Mouse (Mus musculus) ES-CJ7 (cell line): ENCODE measurements around the gene Rnf7.
A peak's percentile ranks its signal among the peaks of the same experiment; 100 is the strongest.

Experiments used
- DNase-seq: peaks from one replicate; pipeline ENCODE4 v3.0.0; 2011; ENCODE audit warnings: low read depth, low spot score

Gene Rnf7

GRCm38 (mm10) chr9:96470266-96470974 lies 8.1 kb downstream of the Rnf7 start:
- DNase-seq, result no peak

- no peak for DNase-seq
These were observed 8.8 kb downstream of the Rnf7 start for GRCm38 (mm10) chr9:96469556-96470265.

GRCm38 (mm10) chr9:96463708-96464107 lies 14.8 kb downstream of the Rnf7 start:
- DNase-seq, result no peak

- no peak for DNase-seq
These were observed 16.9 kb downstream of the Rnf7 start for GRCm38 (mm10) chr9:96461607-96462006.

- no peak for DNase-seq
These were observed 18.2 kb downstream of the Rnf7 start for GRCm38 (mm10) chr9:96460117-96460865.

GRCm38 (mm10) chr9:96455618-96456017 lies 22.9 kb downstream of the Rnf7 start:
- no peak for DNase-seq

GRCm38 (mm10) chr9:96452956-96453355 lies 25.5 kb downstream of the Rnf7 start:
- DNase-seq, result no peak

GRCm38 (mm10) chr9:96450900-96451720 lies 27.4 kb downstream of the Rnf7 start:
- no peak for DNase-seq

- no peak for DNase-seq
These were observed 29.0 kb downstream of the Rnf7 start for GRCm38 (mm10) chr9:96449514-96449913.

- DNase-seq, result no peak
These were observed 33.1 kb downstream of the Rnf7 start for GRCm38 (mm10) chr9:96445351-96445750.

- no peak for DNase-seq
These were observed 36.4 kb downstream of the Rnf7 start for GRCm38 (mm10) chr9:96442081-96442480.

GRCm38 (mm10) chr9:96438334-96438871 lies 40.1 kb downstream of the Rnf7 start:
- DNase-seq, result peak; percentile 27

GRCm38 (mm10) chr9:96437805-96438333 lies 40.6 kb downstream of the Rnf7 start:
- DNase-seq, result peak; percentile 69

- no peak for DNase-seq
These were observed 41.3 kb downstream of the Rnf7 start for GRCm38 (mm10) chr9:96436901-96437804.

GRCm38 (mm10) chr9:96432575-96432974 lies 45.9 kb downstream of the Rnf7 start:
- DNase-seq, result no peak

- no peak for DNase-seq
These were observed 47.4 kb downstream of the Rnf7 start for GRCm38 (mm10) chr9:96431081-96431480.

- no peak for DNase-seq
These were observed 50.0 kb downstream of the Rnf7 start for GRCm38 (mm10) chr9:96428336-96429046.

- peak; percentile 30 for DNase-seq
These were observed 54.4 kb downstream of the Rnf7 start for GRCm38 (mm10) chr9:96424027-96424426.
